Mouse (Mus musculus) stomach, embryonic 15.5 days (tissue): ENCODE data around the gene Sult5a1. TPM values are rescaled to one million over a fixed set of nuclear protein-coding genes. Genes with fewer than 3 reads are reported as not detected.

Source experiments
- ATAC-seq: fragments of 200-750 bp; cut with Nextera tagmentation; 2 replicates; pipeline ENCODE4 v1.8.0; 2017; ENCODE audit warnings: low read depth, moderate number of reproducible peaks, moderate TSS enrichment; ENCODE audit not compliant: insufficient read depth, low FRiP score
- H3K27ac ChIP-seq: fragments of 300-500 bp; sonication (generic); 2 replicates; pipeline ENCODE4 v1.5.1; 2015; ENCODE audit warnings: mild to moderate bottlenecking, inconsistent platforms
- H3K27me3 ChIP-seq: fragments of 300-500 bp; sonication (generic); replicated peaks from 2 replicates; pipeline ENCODE4 v1.6.1; 2015; ENCODE audit warnings: inconsistent platforms
- H3K36me3 ChIP-seq: fragments of 300-500 bp; sonication (generic); 2 replicates; pipeline ENCODE4 v1.6.1; 2015; ENCODE audit warnings: inconsistent platforms
- H3K4me1 ChIP-seq: fragments of 300-500 bp; sonication (generic); 2 replicates; pipeline ENCODE4 v1.6.1; 2015; ENCODE audit warnings: inconsistent platforms
- H3K4me2 ChIP-seq: fragments of 300-500 bp; sonication (generic); 2 replicates; pipeline ENCODE4 v1.6.1; 2015; ENCODE audit warnings: mild to moderate bottlenecking, inconsistent platforms
- H3K4me3 ChIP-seq: fragments of 300-500 bp; sonication (generic); replicated peaks from 2 replicates; pipeline ENCODE4 v1.5.1; 2015; ENCODE audit warnings: inconsistent platforms
- H3K9ac ChIP-seq: fragments of 300-500 bp; sonication (generic); 2 replicates; pipeline ENCODE4 v1.6.1; 2015; ENCODE audit warnings: inconsistent platforms
- H3K9me3 ChIP-seq: fragments of 300-500 bp; sonication (generic); 2 replicates; pipeline ENCODE4 v1.6.1; 2016; ENCODE audit warnings: inconsistent platforms
- whole genome bisulfite sequencing: fragments of 180-500 bp; shearing (Covaris S2); methylation state at CpG from one replicate; pipeline ENCODE4 v1.1.7; 2015; 5-methylcytosine and 5-hydroxymethylcytosine counted together
- polyA plus RNA-seq: library from polyadenylated mRNA; unstranded; fragments of >200 nt; fragmentation: Nextera tagmentation; extraction: Ambion mirVana; gene quantifications from 2 replicates; pipeline ENCODE4 v1.2.1, GENCODE M21; 2015

Sult5a1 gene
- polyA plus RNA-seq, 1 experiment from 2014 or later: 15.6 TPM

DNA sequence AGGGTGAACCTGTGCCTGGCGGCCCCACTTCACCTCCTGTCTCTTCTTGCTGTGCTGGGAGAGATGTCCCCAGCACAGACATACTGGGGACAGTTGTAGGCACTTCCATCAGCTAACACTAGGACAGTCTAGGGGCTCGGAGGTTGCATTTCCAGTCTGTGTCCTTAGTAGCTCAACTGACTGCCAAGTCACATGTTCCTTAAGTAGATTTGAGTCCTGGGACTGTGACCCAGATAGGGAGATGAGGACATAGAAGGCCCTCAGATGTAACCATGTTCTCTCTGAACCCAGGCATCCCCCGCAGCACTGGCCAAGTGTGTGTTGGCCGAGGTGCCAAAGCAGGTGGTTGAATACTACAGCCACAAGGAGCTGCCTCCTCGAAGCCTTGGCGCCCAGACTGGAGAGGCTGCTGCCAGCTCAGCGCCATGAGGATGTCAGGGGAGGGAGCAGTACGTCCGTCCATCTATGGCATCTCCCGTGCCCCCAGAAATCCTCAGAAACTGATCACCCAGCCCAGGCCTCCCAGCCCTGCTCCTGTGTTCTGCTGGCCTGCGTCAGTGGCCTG is 23.9 kb downstream of the Sult5a1 start:
- Histone ChIP-seq H3K9ac (no peak overlapping the region), H3K27ac (no peak overlapping the region), H3K4me2 (no peak overlapping the region), H3K27me3 (no peaks in the 10 kb centered on the region), H3K9me3 (no peaks in the 10 kb centered on the region), H3K4me3 (no peak overlapping the region), H3K4me1 (peaks cover 24% of the 10 kb centered on the region), H3K36me3 (no peaks in the 10 kb centered on the region)
- ATAC-seq: no peak
- 80% methylated on average over 11 of the region's 11 CpGs for WGBS

DNA sequence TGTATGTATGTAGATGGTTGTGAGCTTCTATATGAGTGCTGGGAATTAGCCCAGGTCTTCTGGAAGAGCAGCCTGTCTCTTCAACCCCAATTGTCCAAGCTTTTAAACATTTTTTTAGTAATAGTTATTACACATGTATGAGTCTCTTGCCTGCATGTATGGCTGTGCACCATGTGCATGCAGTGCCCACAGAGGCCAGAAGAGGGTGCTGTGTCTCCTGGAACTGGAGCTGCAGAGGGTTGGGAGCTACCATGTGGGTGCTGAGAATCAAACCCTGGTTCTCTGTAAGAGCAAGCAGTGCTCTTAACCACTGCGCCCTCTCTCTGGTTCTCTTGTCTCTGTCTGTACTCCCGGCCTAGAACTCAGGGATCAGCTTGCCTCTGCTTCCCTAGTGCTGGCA is 25.2 kb downstream of the Sult5a1 start:
- ATAC-seq: no peak
- H3K4me1 ChIP-seq: peaks cover 19% of the 10 kb centered on the region
- no peaks in the 10 kb centered on the region for H3K9me3 ChIP-seq
- H3K4me2 ChIP-seq: no peak overlapping the region
- no peak overlapping the region for H3K27ac ChIP-seq
- H3K36me3 ChIP-seq: no peaks in the 10 kb centered on the region
- H3K4me3 ChIP-seq: no peak overlapping the region
- 98% methylated on average over 2 of the region's 2 CpGs for WGBS
- H3K27me3 ChIP-seq: no peaks in the 10 kb centered on the region
- no peak overlapping the region for H3K9ac ChIP-seq

DNA sequence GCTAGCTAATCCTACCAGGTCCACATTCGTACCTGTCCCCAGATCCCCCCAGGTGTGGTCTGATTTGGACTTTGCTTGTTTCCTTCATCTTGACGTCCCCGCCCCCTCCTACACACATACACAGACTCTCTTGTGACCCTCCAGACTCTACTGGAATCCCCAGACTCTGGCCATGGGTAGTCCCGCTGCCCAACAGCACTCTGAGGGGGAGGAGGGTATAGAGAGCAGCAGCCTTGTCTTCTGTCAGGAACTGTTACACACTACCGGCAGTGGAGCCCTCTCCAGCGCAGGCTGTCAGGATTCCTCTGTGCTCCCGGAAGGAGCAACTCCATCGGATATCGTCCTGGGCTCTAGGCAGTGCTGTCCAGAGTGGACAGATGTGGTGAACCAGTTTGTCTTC is 27.1 kb downstream of the Sult5a1 start:
- no peak overlapping the region for H3K4me2 ChIP-seq
- H3K4me1 ChIP-seq: 0 out of 2 replicates have a peak, but pooled peaks cover 7% of the 10 kb centered on the region
- no peak overlapping the region for H3K27ac ChIP-seq
- H3K4me3 ChIP-seq: no peak overlapping the region
- no peaks in the 10 kb centered on the region for H3K27me3 ChIP-seq
- H3K9me3 ChIP-seq: no peaks in the 10 kb centered on the region
- ATAC-seq: no peak
- WGBS: 56% methylated on average over 9 of the region's 9 CpGs
- H3K9ac ChIP-seq: no peak overlapping the region
- H3K36me3 ChIP-seq: no peaks in the 10 kb centered on the region

DNA sequence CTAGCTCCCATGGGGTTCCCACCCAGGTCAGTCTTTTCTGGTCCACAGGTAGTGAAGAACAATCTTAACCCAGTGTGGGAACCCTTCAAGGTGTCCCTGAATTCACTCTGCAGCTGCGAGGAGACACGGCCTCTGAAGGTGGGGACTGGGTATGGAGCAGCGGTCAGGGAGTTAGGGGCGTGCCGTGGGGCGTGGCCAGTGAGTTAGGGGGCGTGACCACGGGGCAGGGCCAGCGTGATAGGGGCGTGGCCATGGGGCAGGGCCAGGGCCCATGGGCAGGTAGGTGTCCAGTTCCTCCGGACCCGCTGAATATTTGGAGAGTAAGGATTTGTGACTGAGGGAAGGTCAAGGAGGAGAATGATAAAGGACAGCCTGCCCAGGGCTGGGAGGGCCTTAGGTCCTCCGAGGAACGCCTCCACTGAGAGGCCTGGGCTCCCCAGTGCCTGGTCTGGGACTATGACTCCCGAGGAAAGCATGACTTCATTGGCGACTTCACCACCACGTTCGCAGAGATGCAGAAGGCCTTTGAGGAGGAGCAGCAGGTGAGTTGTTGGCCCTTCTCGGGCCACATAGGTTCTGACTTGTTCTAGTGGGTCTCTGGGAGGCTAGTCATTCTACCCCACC is 31.8 kb downstream of the Sult5a1 start:
- Histone ChIP-seq H3K27me3 (no peaks in the 10 kb centered on the region; the same call in 1 of the 2 replicates), H3K9ac (no peak overlapping the region), H3K4me3 (no peak overlapping the region), H3K4me1 (0 out of 2 replicates have a peak, but pooled peaks cover 6% of the 10 kb centered on the region), H3K4me2 (peak overlapping the region; percentile 17; the same call in 1 of the 2 replicates), H3K9me3 (no peaks in the 10 kb centered on the region), H3K27ac (no peak overlapping the region), H3K36me3 (no peaks in the 10 kb centered on the region)
- WGBS: 9% methylated on average over 19 of the region's 19 CpGs
- peak; percentile 71 for ATAC-seq

DNA sequence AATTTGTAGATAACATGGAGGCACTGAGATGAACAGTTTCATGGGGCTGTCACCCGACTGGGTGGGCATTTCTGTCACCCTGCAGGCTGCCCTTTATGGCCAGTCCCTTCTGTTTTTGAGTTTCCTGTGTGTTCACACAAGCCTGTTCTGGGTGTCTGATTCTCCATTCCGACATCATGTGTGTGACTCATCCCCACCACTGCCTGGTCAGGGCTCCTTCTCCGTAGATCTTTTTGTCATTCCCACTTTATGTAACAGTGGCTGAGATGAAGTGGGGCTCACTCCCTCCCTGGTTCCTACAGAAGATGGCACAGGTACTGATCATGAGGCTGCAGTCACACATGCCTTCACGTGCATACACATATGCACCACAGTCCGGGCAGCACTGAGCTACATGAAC is 35.4 kb downstream of the Sult5a1 start:
- Histone ChIP-seq H3K4me1 (peaks cover 12% of the 10 kb centered on the region), H3K9me3 (no peaks in the 10 kb centered on the region), H3K27ac (no peak overlapping the region), H3K36me3 (no peaks in the 10 kb centered on the region), H3K9ac (no peak overlapping the region), H3K27me3 (peaks cover 20% of the 10 kb centered on the region), H3K4me2 (no peak overlapping the region), H3K4me3 (no peak overlapping the region)
- 73% methylated on average over 5 of the region's 5 CpGs for WGBS
- ATAC-seq: no peak

DNA sequence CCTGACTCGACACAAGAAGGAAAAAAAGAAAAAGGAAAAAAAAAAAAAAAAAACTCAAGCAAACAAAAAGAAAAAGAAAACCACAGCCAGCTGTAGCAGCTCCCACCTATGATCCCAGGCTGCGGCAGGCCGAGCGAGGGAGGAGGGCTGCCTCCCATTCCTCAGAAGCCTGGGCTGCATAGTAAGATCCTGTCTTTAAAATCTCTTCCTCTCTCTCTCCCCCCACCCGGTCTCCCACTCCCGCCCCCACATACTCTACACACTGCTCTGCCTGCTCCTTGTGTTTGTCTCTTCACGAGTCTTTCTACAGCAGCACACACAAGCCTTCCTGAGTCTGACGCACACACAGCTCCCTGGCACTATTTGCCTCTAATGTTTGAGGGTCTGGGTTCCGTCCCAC is 36.1 kb downstream of the Sult5a1 start:
- H3K27ac ChIP-seq: no peak overlapping the region
- ATAC-seq: no peak
- no peaks in the 10 kb centered on the region for H3K36me3 ChIP-seq
- H3K4me3 ChIP-seq: no peak overlapping the region
- no peaks in the 10 kb centered on the region for H3K9me3 ChIP-seq
- H3K4me2 ChIP-seq: no peak overlapping the region
- H3K9ac ChIP-seq: no peak overlapping the region
- H3K4me1 ChIP-seq: peaks cover 19% of the 10 kb centered on the region
- 33% methylated on average over 9 of the region's 9 CpGs for WGBS
- peaks cover 26% of the 10 kb centered on the region for H3K27me3 ChIP-seq

DNA sequence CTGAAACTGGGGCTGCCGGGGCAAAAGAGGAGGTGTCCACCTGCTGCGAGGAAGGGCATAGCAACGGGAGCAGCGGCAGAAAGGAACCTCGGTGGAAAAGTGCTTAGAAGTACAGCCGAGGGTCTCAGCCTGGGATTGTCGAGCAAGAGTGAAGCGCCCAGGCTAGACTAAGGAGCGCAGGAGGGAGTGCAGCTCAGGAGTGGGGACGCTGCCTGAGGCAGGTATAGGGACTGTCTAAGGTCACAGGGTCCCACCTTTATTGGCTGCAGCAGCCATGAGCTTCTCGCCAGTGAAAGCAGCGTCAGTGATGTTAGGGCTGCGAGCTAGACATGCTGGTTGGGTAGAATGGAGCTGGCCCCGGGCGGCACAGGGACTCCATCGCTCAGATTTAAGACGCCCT is 40.4 kb downstream of the Sult5a1 start:
- Histone ChIP-seq H3K27ac (no peak overlapping the region), H3K27me3 (peaks cover 41% of the 10 kb centered on the region), H3K9me3 (no peaks in the 10 kb centered on the region), H3K4me2 (peak overlapping the region; percentile 94), H3K4me3 (peak overlapping the region; percentile 45), H3K9ac (no peak overlapping the region), H3K36me3 (no peaks in the 10 kb centered on the region), H3K4me1 (peaks cover 15% of the 10 kb centered on the region)
- ATAC-seq: no peak
- 4% methylated on average over 17 of the region's 17 CpGs for whole genome bisulfite sequencing

DNA sequence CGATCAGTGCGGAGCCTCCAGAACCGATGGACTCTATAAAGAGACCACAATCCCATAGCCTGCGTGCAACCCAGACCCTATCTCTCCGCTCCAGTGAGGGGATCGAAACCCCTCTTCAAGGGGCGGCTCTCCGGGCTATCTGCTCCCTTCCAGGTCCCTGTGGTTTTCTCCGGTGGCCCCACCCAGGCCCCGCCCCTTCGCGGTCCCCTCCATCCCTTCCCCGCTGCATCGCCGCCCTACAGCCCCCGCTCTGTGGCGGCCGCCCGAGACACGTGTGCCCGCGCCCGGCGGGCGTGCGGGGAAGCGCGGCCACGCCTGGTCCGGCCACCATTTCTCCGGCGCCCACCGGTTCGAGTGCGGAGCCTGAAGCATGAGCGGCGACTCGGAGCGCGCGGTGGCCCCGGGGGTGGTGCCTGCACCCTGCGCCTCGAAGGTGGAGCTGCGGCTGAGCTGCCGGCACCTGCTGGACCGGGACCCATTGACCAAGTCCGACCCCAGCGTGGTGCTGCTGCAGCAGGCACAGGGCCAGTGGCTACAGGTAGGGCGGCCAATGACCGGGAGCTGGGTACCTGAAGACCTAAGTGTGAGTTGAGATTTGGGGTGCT is 40.9 kb downstream of the Sult5a1 start, which contains the start of gene Cpne7:
TSS of gene Cpne7 (plus strand) at position 248 of the 605 bp plus-strand sequence.
- WGBS: 1% methylated on average over 51 of the region's 51 CpGs
- peak; percentile 54 for ATAC-seq

DNA sequence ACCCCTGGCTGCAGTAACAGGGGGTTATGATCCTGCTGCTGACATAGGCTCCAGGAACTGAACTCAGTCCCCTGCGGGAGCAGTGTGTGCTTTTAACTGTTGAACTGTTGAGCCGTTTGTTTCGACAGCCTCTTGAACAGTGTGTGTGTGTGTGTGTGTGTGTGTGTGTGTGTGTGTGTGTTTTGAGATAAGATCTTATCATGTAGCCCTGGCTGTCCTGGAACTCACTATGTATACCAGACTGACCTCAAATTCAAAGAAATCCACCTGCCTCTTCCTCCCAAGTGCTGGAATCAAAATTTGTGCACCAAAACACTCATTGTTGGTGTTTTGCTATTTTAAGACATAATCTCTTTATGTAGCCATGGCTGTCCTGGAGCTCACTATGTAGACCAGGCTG is 43.5 kb downstream of the Sult5a1 start:
- no peak overlapping the region for H3K4me2 ChIP-seq
- H3K27ac ChIP-seq: no peak overlapping the region
- no peak overlapping the region for H3K4me3 ChIP-seq
- H3K9ac ChIP-seq: no peak overlapping the region
- H3K36me3 ChIP-seq: no peaks in the 10 kb centered on the region
- no peaks in the 10 kb centered on the region for H3K9me3 ChIP-seq
- no peak for ATAC-seq
- peaks cover 39% of the 10 kb centered on the region for H3K27me3 ChIP-seq
- H3K4me1 ChIP-seq: peaks cover 18% of the 10 kb centered on the region
- 34% methylated on average over 3 of the region's 3 CpGs for WGBS

More for the DNA sequence above, 40.9 kb downstream of the Sult5a1 start, which contains the start of gene Cpne7:
- peak within 1 kb of the TSS; percentile 19; the same call in 1 of the 2 replicates for H3K9ac ChIP-seq
- H3K9me3 ChIP-seq: no peaks in the 10 kb centered on the region
- H3K27ac ChIP-seq: no peak within 1 kb of the TSS
- H3K36me3 ChIP-seq: no peaks in the 10 kb centered on the region
- H3K4me2 ChIP-seq: peak within 1 kb of the TSS; percentile 94
- H3K4me3 ChIP-seq: peak within 1 kb of the TSS; percentile 45
- H3K4me1 ChIP-seq: peaks cover 15% of the 10 kb centered on the region
- H3K27me3 ChIP-seq: peaks cover 41% of the 10 kb centered on the region

DNA sequence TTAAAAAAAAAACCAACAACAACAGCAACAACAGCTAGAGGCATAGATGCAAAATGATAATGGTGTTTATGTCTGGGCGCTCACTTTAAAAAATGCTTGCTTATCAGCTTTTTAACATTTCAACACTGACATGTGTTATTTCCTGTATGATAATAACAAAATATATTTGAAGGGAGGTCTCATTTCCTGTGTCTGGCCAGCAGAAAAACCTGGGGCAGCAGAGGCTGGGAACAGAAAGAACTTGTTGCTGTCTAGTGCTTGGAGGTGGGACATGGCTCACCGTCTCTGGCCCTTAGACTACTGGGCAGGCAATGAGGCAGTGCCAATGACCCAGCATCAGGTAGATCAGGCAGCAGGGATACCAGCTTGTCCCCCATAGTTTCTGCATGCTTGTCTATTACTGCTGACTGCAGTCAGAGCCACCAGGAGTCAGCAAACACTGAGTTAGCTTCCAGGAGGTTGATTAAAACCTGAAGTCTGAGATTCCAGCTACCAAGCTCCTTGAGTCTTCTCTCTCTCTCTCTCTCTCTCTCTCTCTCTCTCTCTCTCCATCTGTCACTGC is 44.1 kb downstream of the Sult5a1 start:
- no peak for ATAC-seq

DNA sequence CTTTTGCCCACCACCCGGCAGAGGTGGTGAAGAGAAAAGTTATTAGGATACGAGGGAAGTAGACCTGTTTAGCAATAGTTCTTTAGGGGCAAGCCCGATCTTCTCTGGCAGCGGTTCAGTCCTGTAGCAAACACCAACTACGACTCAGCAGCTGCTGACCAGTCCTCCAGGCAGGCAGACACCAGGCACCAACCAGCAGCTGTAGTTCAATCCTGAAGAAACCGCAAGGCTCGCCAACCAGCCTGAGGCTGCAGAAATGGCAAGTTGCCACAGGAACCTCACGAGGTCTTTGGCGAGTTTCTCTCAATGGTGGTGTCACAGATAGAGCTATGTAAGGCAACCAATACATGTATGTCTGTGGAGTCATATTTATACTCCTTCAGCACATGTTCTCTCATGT is 45.2 kb downstream of the Sult5a1 start:
- Histone ChIP-seq H3K4me3 (no peak overlapping the region), H3K27ac (no peak overlapping the region), H3K4me1 (peaks cover 14% of the 10 kb centered on the region), H3K36me3 (no peaks in the 10 kb centered on the region), H3K9ac (no peak overlapping the region), H3K4me2 (no peak overlapping the region), H3K27me3 (peaks cover 23% of the 10 kb centered on the region), H3K9me3 (no peaks in the 10 kb centered on the region)
- 72% methylated on average over 9 of the region's 9 CpGs for WGBS
- ATAC-seq: no peak

More for the DNA sequence above, 44.1 kb downstream of the Sult5a1 start:
- peaks cover 18% of the 10 kb centered on the region for H3K4me1 ChIP-seq
- H3K4me2 ChIP-seq: no peak overlapping the region
- no peak overlapping the region for H3K9ac ChIP-seq
- H3K9me3 ChIP-seq: no peaks in the 10 kb centered on the region
- H3K4me3 ChIP-seq: no peak overlapping the region
- H3K27ac ChIP-seq: no peak overlapping the region
- 34% methylated on average over 2 of the region's 2 CpGs for WGBS
- H3K36me3 ChIP-seq: no peaks in the 10 kb centered on the region
- H3K27me3 ChIP-seq: peaks cover 34% of the 10 kb centered on the region

DNA sequence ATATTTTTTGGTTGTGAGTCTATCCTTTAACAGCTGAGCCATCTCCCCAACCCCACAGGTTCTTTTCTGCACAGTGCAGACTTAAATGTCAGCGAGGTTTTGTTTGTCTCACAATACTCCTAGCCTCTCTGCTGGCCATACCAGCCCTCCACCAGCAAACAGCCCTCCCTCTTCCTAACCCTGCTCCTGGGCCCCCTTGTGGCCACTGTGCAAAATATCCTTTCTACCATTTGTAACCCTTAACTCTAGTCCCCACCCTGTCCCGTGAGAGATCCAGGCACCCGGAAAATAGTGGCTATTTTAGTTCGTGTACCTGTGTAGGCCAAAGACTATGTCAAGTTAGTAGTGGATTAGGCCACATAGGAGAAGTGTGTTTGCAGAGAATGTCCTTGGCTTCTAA is 47.5 kb downstream of the Sult5a1 start:
- Histone ChIP-seq H3K4me3 (no peak overlapping the region), H3K4me1 (0 out of 2 replicates have a peak, but pooled peaks cover 3% of the 10 kb centered on the region), H3K9me3 (no peaks in the 10 kb centered on the region), H3K4me2 (no peak overlapping the region), H3K9ac (no peak overlapping the region), H3K27ac (no peak overlapping the region), H3K36me3 (peaks cover 1% of the 10 kb centered on the region; the same call in 1 of the 2 replicates), H3K27me3 (peaks cover under 1% of the 10 kb centered on the region)
- peak; percentile 61; the same call in 1 of the 2 replicates for ATAC-seq
- 11% methylated on average over 4 of the region's 4 CpGs for WGBS
